Mouse (Mus musculus): ENCODE measurements at regions not wholly inside any gene's neighbourhood (a gene's known extent, or its start where the extent isn't known, plus 50 kb on each side); places are given as distances from the start of the nearest gene placed in this dataset.
A peak's percentile ranks its signal among the peaks of the same experiment; 100 is the strongest.

- DNase-seq: no peak
Measured at GRCm38 (mm10) chr9:67165486-67165885, 116.3 kb upstream of the Tpm1 start.

GRCm38 (mm10) chr9:67163746-67164145, 114.5 kb upstream of the Tpm1 start:
- no peak for DNase-seq

GRCm38 (mm10) chr9:67160785-67161455, 111.7 kb upstream of the Tpm1 start:
- DNase-seq: no peak

- DNase-seq: no peak
Measured at GRCm38 (mm10) chr9:67160350-67160749, 111.1 kb upstream of the Tpm1 start.

GRCm38 (mm10) chr9:67156590-67157259, 107.5 kb upstream of the Tpm1 start:
- DNase-seq: no peak

- DNase-seq: no peak
Measured at GRCm38 (mm10) chr9:67154062-67154461, 104.9 kb upstream of the Tpm1 start.

- DNase-seq: no peak
Measured at GRCm38 (mm10) chr9:67153333-67153732, 104.1 kb upstream of the Tpm1 start.

- DNase-seq: no peak
Measured at GRCm38 (mm10) chr9:67147656-67148055, 98.5 kb upstream of the Tpm1 start.

GRCm38 (mm10) chr9:67145392-67145791, 96.2 kb upstream of the Tpm1 start:
- DNase-seq: no peak

- DNase-seq: no peak
Measured at GRCm38 (mm10) chr9:67144511-67144910, 95.3 kb upstream of the Tpm1 start.

GRCm38 (mm10) chr9:67140319-67140887, 91.2 kb upstream of the Tpm1 start:
- peak; percentile 21 to 33 for DNase-seq

GRCm38 (mm10) chr9:67137681-67138080, 88.5 kb upstream of the Tpm1 start:
- peak; percentile 18 to 23 for DNase-seq

GRCm38 (mm10) chr9:67137141-67137540, 87.9 kb upstream of the Tpm1 start:
- DNase-seq: peak; percentile 4 to 23

GRCm38 (mm10) chr9:67136166-67136565, 87.0 kb upstream of the Tpm1 start:
- no peak for DNase-seq

- DNase-seq: no peak
Measured at GRCm38 (mm10) chr9:67134378-67134777, 85.2 kb upstream of the Tpm1 start.

GRCm38 (mm10) chr9:67132370-67132769, 83.2 kb upstream of the Tpm1 start:
- DNase-seq: no peak

- no peak for DNase-seq
Measured at GRCm38 (mm10) chr9:67130730-67131440, 81.7 kb upstream of the Tpm1 start.

GRCm38 (mm10) chr9:67129891-67130290, 80.7 kb upstream of the Tpm1 start:
- DNase-seq: no peak

- no peak for DNase-seq
Measured at GRCm38 (mm10) chr9:67129095-67129494, 79.9 kb upstream of the Tpm1 start.

- no peak for DNase-seq
Measured at GRCm38 (mm10) chr9:67121691-67122090, 72.5 kb upstream of the Tpm1 start.

- DNase-seq: no peak
Measured at GRCm38 (mm10) chr9:67118880-67119644, 69.9 kb upstream of the Tpm1 start.

- DNase-seq: no peak
Measured at GRCm38 (mm10) chr9:67118429-67118828, 69.2 kb upstream of the Tpm1 start.

GRCm38 (mm10) chr9:67117639-67118038, 68.4 kb upstream of the Tpm1 start:
- no peak for DNase-seq
